Mouse (Mus musculus) lung, embryonic 16.5 days (tissue): ENCODE results near the gene Rabac1. TPM values are rescaled to one million over a fixed set of nuclear protein-coding genes. Genes with fewer than 3 reads are reported as not detected.

Source experiments
- ATAC-seq: fragments of 200-750 bp; cut with Nextera tagmentation; 2 replicates; pipeline ENCODE4 v1.8.0; 2017; ENCODE audit warnings: low read depth, mild to moderate bottlenecking, moderate library complexity
- H3K27ac ChIP-seq: fragments of 300-500 bp; sonication (generic); 2 replicates; pipeline ENCODE4 v1.5.1; 2014; ENCODE audit warnings: mild to moderate bottlenecking, control low read depth, low read length
- H3K27me3 ChIP-seq: fragments of 300-500 bp; sonication (generic); 2 replicates; pipeline ENCODE4 v1.6.1; 2014; ENCODE audit warnings: low read depth, low read length, mixed read lengths; ENCODE audit not compliant: control insufficient read depth, insufficient read depth
- H3K36me3 ChIP-seq: fragments of 300-500 bp; sonication (generic); 2 replicates; pipeline ENCODE4 v1.6.1; 2014; ENCODE audit warnings: low read length; ENCODE audit not compliant: control insufficient read depth, insufficient read depth
- H3K4me1 ChIP-seq: fragments of 300-500 bp; sonication (generic); replicated peaks from 2 replicates; pipeline ENCODE4 v1.6.1; 2014; ENCODE audit warnings: low read length, mixed read lengths; ENCODE audit not compliant: control insufficient read depth, insufficient read depth
- H3K4me2 ChIP-seq: fragments of 300-500 bp; sonication (generic); 2 replicates; pipeline ENCODE4 v1.6.1; 2014; ENCODE audit warnings: low read depth, low read length, control low read depth
- H3K4me3 ChIP-seq: fragments of 300-500 bp; sonication (generic); 2 replicates; pipeline ENCODE4 v1.5.1; 2014; ENCODE audit warnings: mild to moderate bottlenecking, low read length, control low read depth
- H3K9ac ChIP-seq: fragments of 300-500 bp; sonication (generic); 2 replicates; pipeline ENCODE4 v1.6.1; 2014; ENCODE audit warnings: low read length, control low read depth
- H3K9me3 ChIP-seq: fragments of 300-500 bp; sonication (generic); 2 replicates; pipeline ENCODE4 v1.6.1; 2016; ENCODE audit warnings: low read length; ENCODE audit not compliant: control insufficient read depth
- WGBS: fragments of 180-500 bp; shearing (Covaris S2); extraction: QIAGEN DNeasy Blood & Tissue Kit; methylation state at CpG from one replicate; pipeline ENCODE4 v1.1.7; 2014; 5-methylcytosine and 5-hydroxymethylcytosine counted together
- polyA plus RNA-seq: library from polyadenylated mRNA; unstranded; fragments of >200 nt; fragmentation: Nextera tagmentation; extraction: Ambion mirVana; gene quantifications from 2 replicates; pipeline ENCODE4 v1.2.1, GENCODE M21; 2015

Rabac1 gene
- polyA plus RNA-seq, 1 experiment from 2014 or later: 180 TPM

GRCm38 (mm10) chr7:24970341-24970740 lies 2.2 kb downstream of the Rabac1 start:
- ATAC-seq: no peak
- no peak overlapping the region for H3K27ac ChIP-seq
- no peaks in the 10 kb centered on the region for H3K27me3 ChIP-seq
- no peak overlapping the region for H3K9ac ChIP-seq
- H3K36me3 ChIP-seq: no peaks in the 10 kb centered on the region
- H3K4me2 ChIP-seq: no peak overlapping the region
- WGBS: 93% methylated on average over 3 of the region's 3 CpGs
- H3K9me3 ChIP-seq: no peaks in the 10 kb centered on the region
- peaks cover 7% of the 10 kb centered on the region for H3K4me1 ChIP-seq
- no peak overlapping the region for H3K4me3 ChIP-seq

GRCm38 (mm10) chr7:24969805-24970204 lies 2.7 kb downstream of the Rabac1 start:
- Histone ChIP-seq H3K9ac (no peak overlapping the region), H3K4me2 (no peak overlapping the region), H3K27me3 (no peaks in the 10 kb centered on the region), H3K36me3 (no peaks in the 10 kb centered on the region), H3K9me3 (no peaks in the 10 kb centered on the region), H3K4me1 (peaks cover 7% of the 10 kb centered on the region), H3K4me3 (no peak overlapping the region), H3K27ac (no peak overlapping the region)
- 73% methylated on average over 12 of the region's 12 CpGs for WGBS
- ATAC-seq: no peak

GRCm38 (mm10) chr7:24968463-24968862 lies 4.1 kb downstream of the Rabac1 start:
- WGBS: 75% methylated on average over 6 of the region's 6 CpGs
- H3K27me3 ChIP-seq: no peaks in the 10 kb centered on the region
- no peaks in the 10 kb centered on the region for H3K9me3 ChIP-seq
- ATAC-seq: no peak
- H3K27ac ChIP-seq: no peak overlapping the region
- H3K4me2 ChIP-seq: no peak overlapping the region
- no peak overlapping the region for H3K4me3 ChIP-seq
- no peak overlapping the region for H3K9ac ChIP-seq
- peaks cover 7% of the 10 kb centered on the region for H3K4me1 ChIP-seq
- H3K36me3 ChIP-seq: no peaks in the 10 kb centered on the region

GRCm38 (mm10) chr7:24967966-24968365 lies 4.6 kb downstream of the Rabac1 start:
- H3K4me1 ChIP-seq: peaks cover 7% of the 10 kb centered on the region
- H3K4me3 ChIP-seq: no peak overlapping the region
- 73% methylated on average over 8 of the region's 8 CpGs for WGBS
- no peak overlapping the region for H3K27ac ChIP-seq
- H3K9ac ChIP-seq: no peak overlapping the region
- no peak overlapping the region for H3K4me2 ChIP-seq
- H3K9me3 ChIP-seq: no peaks in the 10 kb centered on the region
- no peak for ATAC-seq
- no peaks in the 10 kb centered on the region for H3K36me3 ChIP-seq
- H3K27me3 ChIP-seq: no peaks in the 10 kb centered on the region

GRCm38 (mm10) chr7:24964897-24965535 lies 7.5 kb downstream of the Rabac1 start:
- Histone ChIP-seq H3K9me3 (no peaks in the 10 kb centered on the region), H3K27ac (no peak overlapping the region), H3K4me2 (no peak overlapping the region), H3K4me1 (no peaks in the 10 kb centered on the region), H3K9ac (no peak overlapping the region), H3K36me3 (no peaks in the 10 kb centered on the region), H3K4me3 (no peak overlapping the region), H3K27me3 (no peaks in the 10 kb centered on the region)
- WGBS: 5% methylated on average over 5 of the region's 5 CpGs
- ATAC-seq: peak; percentile 31

- 52% methylated on average over 2 of the region's 2 CpGs for WGBS
- no peak for ATAC-seq
- H3K27me3 ChIP-seq: no peaks in the 10 kb centered on the region
- no peak overlapping the region for H3K27ac ChIP-seq
- H3K4me1 ChIP-seq: no peaks in the 10 kb centered on the region
- H3K9ac ChIP-seq: no peak overlapping the region
- no peak overlapping the region for H3K4me3 ChIP-seq
- H3K4me2 ChIP-seq: no peak overlapping the region
- H3K9me3 ChIP-seq: no peaks in the 10 kb centered on the region
- no peaks in the 10 kb centered on the region for H3K36me3 ChIP-seq
Observed at GRCm38 (mm10) chr7:24964288-24964687, 8.3 kb downstream of the Rabac1 start.

- H3K4me3 ChIP-seq: peak overlapping the region; percentile 48
- H3K36me3 ChIP-seq: no peaks in the 10 kb centered on the region
- no peak overlapping the region for H3K9ac ChIP-seq
- 3% methylated on average over 25 of the region's 33 CpGs for WGBS
- no peak overlapping the region for H3K27ac ChIP-seq
- H3K4me1 ChIP-seq: peaks cover 6% of the 10 kb centered on the region; the same call in 1 of the 2 replicates
- no peak for ATAC-seq
- H3K4me2 ChIP-seq: peak overlapping the region; percentile 76
- H3K9me3 ChIP-seq: no peaks in the 10 kb centered on the region
- peaks cover 66% of the 10 kb centered on the region for H3K27me3 ChIP-seq
Observed at GRCm38 (mm10) chr7:24955226-24955625, 17.3 kb downstream of the Rabac1 start.

GRCm38 (mm10) chr7:24954450-24954849 lies 18.1 kb downstream of the Rabac1 start:
- no peak overlapping the region for H3K27ac ChIP-seq
- peak; percentile 37 for ATAC-seq
- WGBS: 2% methylated on average over 26 of the region's 30 CpGs
- peak overlapping the region; percentile 48 for H3K4me3 ChIP-seq
- H3K27me3 ChIP-seq: peaks cover 74% of the 10 kb centered on the region
- H3K4me2 ChIP-seq: peak overlapping the region; percentile 76
- H3K36me3 ChIP-seq: no peaks in the 10 kb centered on the region
- H3K9me3 ChIP-seq: no peaks in the 10 kb centered on the region
- H3K9ac ChIP-seq: peak overlapping the region; percentile 39
- H3K4me1 ChIP-seq: peaks cover 6% of the 10 kb centered on the region; the same call in 1 of the 2 replicates

- Histone ChIP-seq H3K4me1 (peaks cover 6% of the 10 kb centered on the region; the same call in 1 of the 2 replicates), H3K36me3 (no peaks in the 10 kb centered on the region), H3K9me3 (no peaks in the 10 kb centered on the region), H3K4me3 (peak overlapping the region; percentile 48), H3K9ac (peak overlapping the region; percentile 39), H3K27ac (no peak overlapping the region), H3K4me2 (peak overlapping the region; percentile 76), H3K27me3 (peaks cover 78% of the 10 kb centered on the region)
- WGBS: 3% methylated on average over 16 of the region's 24 CpGs
- ATAC-seq: peak; percentile 11; the same call in 1 of the 2 replicates
Observed at GRCm38 (mm10) chr7:24953966-24954365, 18.6 kb downstream of the Rabac1 start.
